Mouse (Mus musculus) ES-E14 (cell line): ENCODE results near the gene Acd.

Experiments used
- CHD2 ChIP-seq: IDR thresholded peaks from 2 replicates; pipeline ENCODE4 v1.6.1; 2014; ENCODE audit warnings: mild to moderate bottlenecking, low read depth, low read length, inconsistent platforms
- HCFC1 ChIP-seq: IDR thresholded peaks from 2 replicates; pipeline ENCODE4 v1.6.1; 2012; ENCODE audit warnings: low read length, inconsistent platforms, borderline replicate concordance; ENCODE audit not compliant: insufficient read depth
- MAFK ChIP-seq: IDR thresholded peaks from 2 replicates; pipeline ENCODE4 v1.6.1; 2014; ENCODE audit warnings: mild to moderate bottlenecking, low read depth, low read length, inconsistent platforms; ENCODE audit not compliant: insufficient read depth
- ZC3H11A ChIP-seq: IDR thresholded peaks from 2 replicates; pipeline ENCODE4 v1.6.1; 2012; ENCODE audit warnings: low read depth, mild to moderate bottlenecking, inconsistent platforms, low read length, borderline replicate concordance
- ZNF384 ChIP-seq: IDR thresholded peaks from 2 replicates; pipeline ENCODE4 v1.6.1; 2012; ENCODE audit warnings: low read depth, low read length, inconsistent platforms

DNA sequence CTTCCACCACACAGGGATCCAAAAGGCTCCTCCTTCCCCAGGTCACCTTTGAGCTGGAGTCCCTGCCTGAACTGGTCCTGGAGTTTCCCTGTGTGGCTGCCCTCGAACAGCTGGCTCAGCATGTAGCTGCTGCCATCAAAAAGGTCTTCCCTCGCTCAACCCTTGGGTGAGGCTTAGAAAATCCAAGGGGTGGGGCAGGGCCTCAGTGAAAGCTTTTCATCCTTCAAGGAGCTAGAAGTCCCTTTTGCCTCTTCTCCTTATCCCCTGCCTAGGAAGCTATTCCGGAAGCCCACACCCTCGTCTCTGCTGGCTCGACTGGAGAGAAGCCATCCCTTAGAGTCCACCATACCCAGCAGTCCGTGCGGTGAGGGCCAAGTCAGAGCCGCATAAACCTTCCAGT lies 13.4 kb downstream of the Acd start:
- no peak for TF ChIP-seq HCFC1
- TF ChIP-seq ZC3H11A, result no peak
- TF ChIP-seq MAFK, result no peak
- TF ChIP-seq CHD2, result no peak
- no peak for TF ChIP-seq ZNF384
